Mouse (Mus musculus) left cerebral cortex, adult 2 months (tissue): ENCODE results near the gene Adap1. TPM values are rescaled to one million over a fixed set of nuclear protein-coding genes. Genes with fewer than 3 reads are reported as not detected.

Source experiments
- DNase-seq, 2 experiments: peaks; one replicate each; pipeline ENCODE4 v3.0.0; 2021 to 2022; ENCODE audit warnings: low spot score in 2 of 2, mixed read lengths in 1 of 2; ENCODE audit errors: extremely low spot score in 1 of 2
- H3K27ac ChIP-seq: fragments of 200-600 bp; 2 replicates; pipeline ENCODE4 v1.8.1; 2022
- H3K4me3 ChIP-seq: fragments of 200-600 bp; 2 replicates; pipeline ENCODE4 v1.8.1; 2022
- CTCF ChIP-seq: fragments of 200-600 bp; IDR thresholded peaks from 2 replicates; pipeline ENCODE4 v1.8.1; 2022; ENCODE audit warnings: antibody characterized with exemption, mild to moderate bottlenecking, moderate library complexity
- intact Hi-C: fragments of 180-260 bp; cut with DNase I; formaldehyde crosslinking; loops from one replicate; pipeline ENCODE4 v1.15.1; 2025
- total RNA-seq, 2 experiments: library from RNA; stranded (reverse); gene quantifications; 2 replicates each; pipeline ENCODE4 v1.2.3; 2021

The Adap1 gene
- total RNA-seq, 2 experiments from 2014 or later, result 242 to 256 TPM

DNA sequence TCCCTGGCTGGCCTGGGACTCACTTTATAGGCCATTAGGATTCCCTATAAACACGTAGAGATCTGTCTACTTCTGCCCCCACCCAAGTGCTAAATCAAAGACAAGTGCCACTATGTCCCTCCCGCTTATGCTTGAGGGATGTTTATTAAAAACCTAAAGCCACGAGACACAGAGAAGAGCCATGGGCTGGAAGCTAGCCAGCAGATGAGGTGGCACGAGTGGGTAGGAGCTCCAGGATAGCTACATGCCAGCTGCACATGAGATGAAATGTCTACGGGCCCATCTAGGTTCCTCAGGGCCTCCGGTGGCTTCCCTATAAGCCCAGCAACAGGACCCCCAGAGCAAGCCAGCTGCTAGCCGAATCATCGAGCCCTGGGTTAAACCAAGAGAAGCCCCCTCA is 48.1 kb downstream of the Adap1 start:
- intact Hi-C loops, result no loop called here
- no peak for TF ChIP-seq CTCF
- peak; percentile 57 to 59 for DNase-seq
- Histone ChIP-seq H3K27ac (0 out of 2 replicates have a peak overlapping the region, but pooled peaks have one; percentile 7), H3K4me3 (no peak overlapping the region)

DNA sequence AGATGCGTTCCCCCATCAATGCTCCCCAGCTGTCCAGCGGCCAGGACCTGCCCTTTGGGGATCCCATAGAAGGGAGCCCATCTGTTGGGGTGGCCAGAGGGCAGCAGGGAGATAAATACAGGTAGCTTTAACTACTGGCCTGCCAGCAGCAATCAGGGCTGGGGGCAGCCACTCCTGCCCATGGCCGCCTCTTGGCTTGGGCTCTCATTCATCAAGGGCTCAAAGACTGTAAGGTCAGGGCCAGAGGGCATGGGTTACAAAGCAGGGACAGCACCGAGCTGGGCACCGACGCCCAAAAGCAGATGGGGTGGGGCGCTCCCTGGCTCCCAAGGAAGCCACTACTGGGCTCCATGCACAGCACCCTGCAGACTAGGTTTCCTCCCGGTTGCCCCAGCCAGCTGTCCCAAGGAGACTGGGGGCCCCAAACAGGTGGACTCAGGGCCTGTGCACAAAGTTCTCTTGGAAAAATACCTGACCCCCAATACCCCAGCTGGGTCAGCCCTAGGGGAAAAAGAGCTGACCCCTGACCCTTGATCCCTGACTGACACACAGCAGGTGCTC is 53.3 kb downstream of the Adap1 start:
- TF ChIP-seq CTCF, result no peak
- Histone ChIP-seq H3K4me3 (no peak overlapping the region), H3K27ac (no peak overlapping the region)
- intact Hi-C loops, result no loop called here
- no peak for DNase-seq

DNA sequence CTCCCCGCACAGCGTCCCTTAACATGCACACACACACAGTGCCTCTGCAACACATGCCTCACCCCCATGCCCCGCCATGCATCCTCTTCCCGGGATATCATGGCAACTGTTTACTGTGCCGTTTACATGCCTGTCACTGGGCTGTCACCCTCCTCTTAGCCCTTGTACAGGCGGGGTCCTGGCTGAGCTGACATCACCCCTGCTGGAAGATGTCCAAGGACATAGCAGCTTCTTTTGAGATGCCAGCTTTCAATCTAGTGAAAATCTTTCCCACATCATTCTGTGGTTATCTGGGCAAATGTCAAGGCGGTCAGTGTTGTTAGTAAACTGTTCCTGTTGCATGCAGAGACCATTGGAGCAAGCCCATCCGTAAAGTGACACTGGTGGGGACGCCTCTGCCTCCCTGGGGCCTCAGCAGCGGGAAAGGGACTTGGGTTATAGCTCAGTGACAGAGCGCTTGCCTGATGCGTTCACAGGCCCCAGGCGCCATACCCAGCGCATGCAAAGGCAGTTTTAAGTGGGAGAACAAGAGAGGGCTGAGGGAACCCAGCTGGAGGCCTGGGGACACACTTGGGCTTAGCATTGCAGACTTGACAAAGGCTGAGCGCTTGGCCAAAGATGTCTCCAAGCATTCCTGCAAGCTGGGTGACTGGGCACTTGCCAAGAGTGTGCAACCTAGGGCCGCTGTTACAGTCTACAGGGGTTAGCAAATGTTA is 54.5 kb downstream of the Adap1 start:
- H3K27ac ChIP-seq, result peak overlapping the region; percentile 53
- no peak for DNase-seq
- intact Hi-C loops, result no loop called here

DNA sequence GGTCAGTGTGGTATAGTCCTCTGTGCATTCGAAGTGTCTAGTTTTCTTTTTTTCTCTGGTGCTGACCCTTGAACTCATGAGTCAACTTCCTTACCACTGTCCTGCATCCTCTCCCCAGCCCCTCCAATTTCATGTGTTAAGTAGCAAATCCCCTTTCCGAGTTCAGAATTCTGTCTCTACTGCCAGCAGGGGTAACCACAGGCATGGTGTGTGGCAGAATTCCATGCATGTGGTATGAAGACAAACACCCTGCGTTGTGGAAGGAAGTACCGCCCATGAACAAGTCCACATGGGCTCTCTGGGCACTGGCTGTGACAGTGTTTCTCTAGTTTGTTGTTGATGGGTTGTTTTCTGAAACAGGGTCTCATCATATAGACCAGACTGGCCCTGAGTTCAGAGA is 57.8 kb downstream of the Adap1 start:
- Histone ChIP-seq H3K27ac (no peak overlapping the region), H3K4me3 (no peak overlapping the region)
- no peak for TF ChIP-seq CTCF
- no peak for DNase-seq
- intact Hi-C loops, result no loop called here

More for the DNA sequence above, 54.5 kb downstream of the Adap1 start:
- TF ChIP-seq CTCF, result no peak
- no peak overlapping the region for H3K4me3 ChIP-seq

DNA sequence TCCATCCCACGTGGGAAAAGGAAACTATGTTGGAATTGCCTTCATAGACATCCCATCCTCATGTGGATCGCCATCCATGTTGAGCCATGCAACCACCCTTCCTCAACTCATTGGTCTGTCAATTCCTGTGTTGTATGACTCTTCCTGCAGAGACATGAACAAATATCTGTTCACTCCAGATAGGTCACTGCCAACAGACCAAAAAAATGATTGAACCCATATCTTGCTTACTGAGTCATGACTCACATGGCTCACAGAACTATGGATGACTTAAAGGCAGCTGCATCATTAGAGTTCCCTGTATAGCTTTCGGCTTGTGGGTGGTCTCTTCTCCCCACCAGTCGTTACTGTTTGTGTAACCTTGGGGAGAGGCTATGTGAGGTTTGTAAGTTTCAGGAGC is 64.0 kb downstream of the Adap1 start:
- no peak overlapping the region for H3K27ac ChIP-seq
- intact Hi-C loops, result no loop called here
- no peak for DNase-seq
- no peak overlapping the region for H3K4me3 ChIP-seq
- no peak for TF ChIP-seq CTCF

DNA sequence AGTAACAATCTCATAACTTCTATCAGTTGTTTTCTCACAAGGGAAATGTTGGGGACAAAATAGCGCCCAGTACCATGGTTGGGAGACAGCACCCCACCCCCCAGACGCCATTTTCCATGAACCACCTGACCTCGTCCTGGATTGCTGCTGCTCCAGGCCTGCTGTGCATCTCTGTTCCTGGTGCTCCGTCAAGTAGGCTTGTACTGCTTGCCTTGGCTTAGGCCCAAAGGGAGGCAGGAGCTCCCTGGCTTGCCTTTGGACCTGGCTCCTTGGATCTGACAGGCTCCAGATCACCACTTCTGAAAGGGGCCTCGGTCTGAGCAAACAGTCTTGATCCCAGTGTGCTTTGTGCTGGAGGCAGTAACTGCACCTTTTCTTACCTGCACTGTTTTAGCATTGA is 65.6 kb downstream of the Adap1 start:
- DNase-seq, result no peak
- Histone ChIP-seq H3K27ac (no peak overlapping the region), H3K4me3 (no peak overlapping the region)
- intact Hi-C loops, result no loop called here
- no peak for TF ChIP-seq CTCF

DNA sequence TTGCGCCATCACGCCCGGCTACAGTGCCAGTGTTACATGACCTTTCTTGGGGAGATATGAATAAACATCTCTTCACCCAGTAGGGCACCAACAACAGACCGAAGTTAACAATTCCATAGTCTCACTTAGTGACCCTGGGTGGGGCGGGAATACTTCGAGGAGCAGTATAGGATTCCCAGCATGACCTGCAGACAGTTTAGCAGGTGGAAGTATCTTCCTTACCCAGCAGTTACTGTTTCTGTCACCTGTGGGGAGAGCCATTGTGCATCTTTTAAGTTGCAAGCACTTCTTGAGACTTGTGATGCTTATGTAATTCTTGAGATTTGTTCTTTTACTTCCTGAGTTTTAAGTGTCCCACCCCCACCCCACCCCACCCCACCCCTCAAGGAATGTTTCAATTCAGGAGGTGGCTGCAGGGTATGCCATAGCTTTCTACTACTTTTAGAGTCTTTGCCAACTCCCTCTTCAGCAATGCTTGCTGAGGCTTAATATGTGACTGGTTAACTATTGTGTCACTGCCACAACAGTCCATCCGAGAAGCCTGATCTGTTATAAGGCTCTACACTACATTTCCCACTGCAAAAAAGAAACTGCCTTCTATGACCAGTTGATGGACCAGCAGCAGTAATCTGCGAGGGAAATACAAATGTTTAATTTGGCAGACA is 66.9 kb downstream of the Adap1 start:
- no peak overlapping the region for H3K27ac ChIP-seq
- intact Hi-C loops, result no loop called here
- no peak overlapping the region for H3K4me3 ChIP-seq
- no peak for DNase-seq
- no peak for TF ChIP-seq CTCF

DNA sequence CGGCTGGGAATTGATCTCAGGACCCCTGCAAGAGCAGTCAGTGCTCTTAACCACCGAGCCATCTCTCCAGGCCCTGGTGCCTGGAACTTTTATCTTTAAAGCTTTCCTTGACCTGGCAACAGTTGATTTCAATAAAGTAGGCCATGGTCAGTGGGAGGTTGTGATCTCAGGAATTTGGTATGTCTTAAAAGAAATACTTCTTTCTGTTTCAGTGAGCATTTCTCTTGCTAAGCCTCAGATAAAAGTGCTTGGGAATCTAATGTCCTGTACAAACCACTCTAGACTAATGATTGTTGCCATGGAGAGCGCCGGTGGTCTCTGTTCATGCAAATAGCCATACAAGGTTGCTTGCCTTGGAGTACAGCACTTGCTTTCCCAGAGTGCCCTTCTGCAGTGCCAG is 67.6 kb downstream of the Adap1 start:
- no peak for DNase-seq
- TF ChIP-seq CTCF, result no peak
- H3K27ac ChIP-seq, result no peak overlapping the region
- intact Hi-C loops, result no loop called here
- no peak overlapping the region for H3K4me3 ChIP-seq

DNA sequence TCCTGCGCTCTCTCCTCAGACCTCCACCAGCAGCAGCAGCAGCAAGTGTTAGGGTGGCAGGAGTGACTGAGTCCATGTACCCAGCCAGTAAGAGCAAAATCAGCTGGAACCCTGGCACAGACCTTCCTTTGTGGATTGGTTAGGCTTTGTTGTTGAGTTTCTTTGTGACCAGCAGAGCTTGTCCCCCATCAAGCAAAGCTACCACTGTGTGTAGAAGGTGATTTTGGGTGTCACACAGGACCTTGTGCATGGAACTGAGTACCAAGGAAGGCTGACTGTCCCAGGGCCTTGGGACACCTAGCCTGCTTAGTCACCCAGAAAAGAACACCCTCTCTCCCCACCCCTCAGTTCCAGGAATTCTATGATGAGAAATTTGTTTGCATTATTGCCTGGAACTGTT is 68.2 kb downstream of the Adap1 start:
- intact Hi-C loops, result no loop called here
- no peak for DNase-seq
- H3K27ac ChIP-seq, result no peak overlapping the region
- TF ChIP-seq CTCF, result no peak
- H3K4me3 ChIP-seq, result no peak overlapping the region

DNA sequence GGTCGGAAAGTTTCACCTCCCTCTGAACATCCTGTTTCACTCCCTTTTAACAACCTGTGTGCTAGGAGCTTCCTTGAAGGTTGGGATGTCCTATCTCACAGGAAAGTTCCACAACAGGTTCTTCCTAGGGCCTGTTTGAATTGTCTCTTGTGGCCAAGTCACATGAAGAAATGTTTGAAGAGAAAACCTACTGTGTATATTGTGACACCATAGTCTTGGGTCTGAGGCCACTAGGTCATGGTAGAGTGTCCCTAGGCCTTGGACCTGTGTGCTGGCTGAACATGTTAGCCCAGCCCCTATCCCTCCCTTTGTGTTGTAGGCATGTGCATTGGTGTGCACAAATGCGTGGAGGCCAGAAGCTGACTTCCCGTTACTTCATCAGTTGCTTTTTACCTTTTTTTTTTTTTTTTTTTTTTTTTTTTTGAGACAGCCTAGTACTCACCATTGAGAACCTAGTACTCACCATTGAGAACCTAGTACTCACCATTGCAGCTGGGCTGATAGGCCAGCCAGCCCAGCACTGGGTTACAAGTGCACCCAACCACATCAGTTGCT is 69.1 kb downstream of the Adap1 start:
- TF ChIP-seq CTCF, result no peak
- intact Hi-C loops, result no loop called here
- Histone ChIP-seq H3K4me3 (no peak overlapping the region), H3K27ac (no peak overlapping the region)
- DNase-seq, result no peak

DNA sequence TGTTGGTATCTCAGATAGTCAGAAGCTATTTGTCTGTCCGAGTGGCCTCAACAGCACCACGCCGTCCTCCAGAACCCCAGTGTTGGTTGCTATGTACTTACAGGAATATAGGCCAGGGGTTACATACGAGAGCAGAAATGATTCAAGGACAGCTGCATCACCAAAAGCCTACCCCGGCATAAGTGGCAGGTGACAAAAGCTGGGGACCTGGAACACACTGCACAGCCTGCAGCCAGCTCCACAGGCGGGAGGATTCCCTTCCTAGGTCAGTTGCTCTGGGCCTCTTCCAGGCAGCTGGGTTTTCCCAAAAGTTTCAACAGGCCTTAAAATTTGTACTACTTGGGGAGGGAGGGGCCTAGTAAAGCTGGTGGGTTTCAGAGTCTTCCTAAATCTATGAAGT is 69.6 kb downstream of the Adap1 start:
- Histone ChIP-seq H3K4me3 (no peak overlapping the region), H3K27ac (no peak overlapping the region)
- DNase-seq, result no peak
- no peak for TF ChIP-seq CTCF
- intact Hi-C loops, result no loop called here

DNA sequence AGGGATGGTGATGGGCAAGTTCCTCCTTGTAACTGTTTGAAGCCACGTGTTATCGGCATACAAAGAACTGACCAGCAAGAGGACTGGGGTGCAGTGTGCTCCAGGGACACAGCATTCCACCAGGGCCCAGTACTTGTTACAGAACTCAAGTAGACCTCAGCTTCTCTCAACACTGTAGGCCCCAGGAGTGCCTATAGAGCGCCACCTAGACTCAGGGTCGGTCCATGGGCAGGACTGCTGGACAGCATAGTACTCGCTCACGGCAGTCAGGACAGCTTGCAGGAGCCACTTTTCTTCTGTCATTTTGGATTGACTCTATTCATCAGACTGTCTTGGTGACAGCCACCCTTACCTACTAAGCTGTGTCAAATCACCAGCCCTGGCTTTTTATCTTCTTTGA is 70.5 kb downstream of the Adap1 start:
- Histone ChIP-seq H3K4me3 (no peak overlapping the region), H3K27ac (no peak overlapping the region)
- intact Hi-C loops, result no loop called here
- no peak for TF ChIP-seq CTCF
- no peak for DNase-seq
